Comparison of ENCODE assay signal across 21 mouse cellular contexts in the genomic region with DNA sequence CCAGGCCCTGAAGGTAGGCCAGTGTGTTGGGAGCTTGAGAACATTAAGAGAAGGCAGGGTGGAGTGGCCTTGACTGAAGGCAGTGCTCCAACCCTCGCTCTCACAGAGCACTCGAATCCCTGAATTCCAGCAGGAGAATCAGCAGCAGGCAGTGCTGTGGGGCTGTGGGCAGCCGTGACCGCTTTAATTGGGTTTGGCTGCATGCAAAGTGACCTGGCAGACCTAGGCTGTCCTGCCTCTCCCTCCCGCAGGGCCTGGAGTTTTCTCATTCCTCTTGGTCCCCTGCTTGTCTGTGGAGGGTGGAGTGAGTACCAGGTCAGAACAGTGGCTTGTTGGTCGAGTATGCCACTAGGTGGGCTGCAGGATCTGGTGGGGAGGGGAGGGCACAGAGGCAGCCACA.
DNase-seq lines count a peak whose midpoint lies in the region; ATAC-seq lines count a peak whose summit lies in the region.
"Had no signal": no experiment of that assay in that cellular context is flagged by ENCODE, and none has a peak within 500 bp of the region (broad histone marks: within the 10 kb centered on the region; RNA-seq: fewer than 3 reads in every experiment).

No protein-coding gene starts in this region.

- H3K36me3 ChIP-seq in hindbrain, embryonic 10.5 days, result no peaks in the 10 kb centered on the region
- no peaks in the 10 kb centered on the region for H3K36me3 ChIP-seq in hindbrain, embryonic 11.5 days (ENCODE audit: control insufficient read depth, insufficient read depth, low read length)
- no peaks in the 10 kb centered on the region for H3K36me3 ChIP-seq in hindbrain, embryonic 12.5 days
- H3K36me3 ChIP-seq in midbrain, embryonic 14.5 days (ENCODE audit: control insufficient read depth, insufficient read depth, low read length), result no peaks in the 10 kb centered on the region
- H3K36me3 ChIP-seq: heart, embryonic 15.5 days; liver, embryonic 15.5 days; stomach, embryonic 15.5 days had no signal

- DNase-seq in embryo, embryonic 10.5 days (ENCODE audit: low spot score), result peak; percentile 30
- DNase-seq in embryo, embryonic 9.5 days (ENCODE audit: extremely low spot score), result no peak
- peak; percentile 30 for DNase-seq in hindbrain, embryonic 10.5 days (ENCODE audit: low spot score)
- DNase-seq in hindbrain, embryonic 11.5 days (ENCODE audit: low spot score), result no peak
- peak; percentile 50 for DNase-seq in midbrain, embryonic 14.5 days
- no peak for DNase-seq in gastrocnemius, adult 8-10 months (ENCODE audit: low spot score in 2 of 2)
- no peak for DNase-seq in layer of hippocampus, postnatal 36 days
- DNase-seq: adrenal gland, postnatal 14 days; cerebellum, adult 8-10 months; kidney, adult 9 months; kidney, postnatal 36 days; layer of hippocampus, adult 9-11 months; lung, postnatal 10 days; right cerebral cortex, postnatal 14 days; thymus, adult 2 months had no signal

- H3K4me2 ChIP-seq in hindbrain, embryonic 11.5 days (replicated peaks; ENCODE audit: low read depth, low read length), result no peak overlapping the region
- H3K4me2 ChIP-seq in hindbrain, embryonic 12.5 days (replicated peaks), result no peak overlapping the region
- no peak overlapping the region for H3K4me2 ChIP-seq in midbrain, embryonic 14.5 days (ENCODE audit: low read length)
- H3K4me2 ChIP-seq: heart, embryonic 15.5 days; liver, embryonic 15.5 days; stomach, embryonic 15.5 days had no signal

- no peak overlapping the region for H3K4me3 ChIP-seq in hindbrain, embryonic 10.5 days
- no peak overlapping the region for H3K4me3 ChIP-seq in hindbrain, embryonic 11.5 days (ENCODE audit: low read depth, low read length)
- H3K4me3 ChIP-seq in hindbrain, embryonic 12.5 days, result no peak overlapping the region
- H3K4me3 ChIP-seq in midbrain, embryonic 14.5 days (replicated peaks; ENCODE audit: low read depth, low read length), result no peak overlapping the region
- H3K4me3 ChIP-seq: erythroblast, embryonic 14.5 days; heart, embryonic 15.5 days; liver, embryonic 15.5 days; megakaryocyte, embryonic 14.5 days; stomach, embryonic 15.5 days had no signal

- H3K27ac ChIP-seq in hindbrain, embryonic 10.5 days, result peak overlapping the region; percentile 69
- H3K27ac ChIP-seq in hindbrain, embryonic 11.5 days (ENCODE audit: low read depth, low read length), result no peak overlapping the region
- H3K27ac ChIP-seq in hindbrain, embryonic 12.5 days, result 0 out of 2 replicates have a peak overlapping the region, but pooled peaks have one; percentile 19
- H3K27ac ChIP-seq in midbrain, embryonic 14.5 days (replicated peaks; ENCODE audit: low read depth, low read length), result 0 out of 2 replicates have a peak overlapping the region, but pooled peaks have one; percentile 9
- H3K27ac ChIP-seq: heart, embryonic 15.5 days; liver, embryonic 15.5 days; stomach, embryonic 15.5 days had no signal

- peaks cover 68% of the 10 kb centered on the region for H3K4me1 ChIP-seq in hindbrain, embryonic 10.5 days (replicated peaks)
- peaks cover 8% of the 10 kb centered on the region; the same call in 1 of the 2 replicates for H3K4me1 ChIP-seq in hindbrain, embryonic 11.5 days (replicated peaks; ENCODE audit: control insufficient read depth, insufficient read depth, low read length)
- peaks cover 40% of the 10 kb centered on the region for H3K4me1 ChIP-seq in hindbrain, embryonic 12.5 days
- peaks cover 37% of the 10 kb centered on the region for H3K4me1 ChIP-seq in midbrain, embryonic 14.5 days (ENCODE audit: control insufficient read depth, insufficient read depth, low read length)
- H3K4me1 ChIP-seq: stomach, embryonic 15.5 days had no signal

- no peak for ATAC-seq in hindbrain, embryonic 11.5 days (ENCODE audit: low FRiP score)
- ATAC-seq in hindbrain, embryonic 12.5 days (ENCODE audit: low FRiP score), result no peak
- ATAC-seq in midbrain, embryonic 14.5 days (ENCODE audit: low FRiP score, low TSS enrichment), result no peak

- 20% methylated on average over 6 of the region's 6 CpGs for WGBS in hindbrain, embryonic 10.5 days
- 22% methylated on average over 6 of the region's 6 CpGs for WGBS in hindbrain, embryonic 11.5 days
- WGBS in hindbrain, embryonic 12.5 days, result 20% methylated on average over 6 of the region's 6 CpGs
- WGBS in midbrain, embryonic 14.5 days, result 11% methylated on average over 6 of the region's 6 CpGs

- H3K9me3 ChIP-seq in hindbrain, embryonic 10.5 days, result no peaks in the 10 kb centered on the region
- H3K9me3 ChIP-seq in hindbrain, embryonic 11.5 days (ENCODE audit: control insufficient read depth, low read length), result no peaks in the 10 kb centered on the region
- H3K9me3 ChIP-seq in hindbrain, embryonic 12.5 days (replicated peaks), result no peaks in the 10 kb centered on the region
- H3K9me3 ChIP-seq in midbrain, embryonic 14.5 days (ENCODE audit: control insufficient read depth, low read length), result no peaks in the 10 kb centered on the region
- H3K9me3 ChIP-seq: heart, embryonic 15.5 days; liver, embryonic 15.5 days; megakaryocyte, embryonic 14.5 days; stomach, embryonic 15.5 days had no signal

- H3K9ac ChIP-seq in hindbrain, embryonic 11.5 days (ENCODE audit: low read depth, low read length), result no peak overlapping the region
- no peak overlapping the region for H3K9ac ChIP-seq in hindbrain, embryonic 12.5 days
- H3K9ac ChIP-seq in midbrain, embryonic 14.5 days (replicated peaks; ENCODE audit: low read length), result no peak overlapping the region
- H3K9ac ChIP-seq: heart, embryonic 15.5 days; liver, embryonic 15.5 days; stomach, embryonic 15.5 days had no signal

- H3K27me3 ChIP-seq in hindbrain, embryonic 10.5 days (ENCODE audit: insufficient read depth, poor library complexity, severe bottlenecking), result peaks cover 51% of the 10 kb centered on the region
- H3K27me3 ChIP-seq in hindbrain, embryonic 11.5 days (ENCODE audit: control insufficient read depth, insufficient read depth, low read length), result no peaks in the 10 kb centered on the region
- peaks cover 6% of the 10 kb centered on the region; the same call in 1 of the 2 replicates for H3K27me3 ChIP-seq in hindbrain, embryonic 12.5 days
- H3K27me3 ChIP-seq in midbrain, embryonic 14.5 days (ENCODE audit: control insufficient read depth, insufficient read depth, low read length), result no peaks in the 10 kb centered on the region
- H3K27me3 ChIP-seq: stomach, embryonic 15.5 days had no signal

Comparison
In these comparisons a context has a peak if more than half of its experiments do, and no peak if none do; other contexts are left out.
1. DNase-seq: peak in embryo, embryonic 10.5 days (single experiment), hindbrain, embryonic 10.5 days (single experiment) and midbrain, embryonic 14.5 days (single experiment); none in embryo, embryonic 9.5 days (single experiment), hindbrain, embryonic 11.5 days (single experiment), gastrocnemius, adult 8-10 months (0 of 2) and layer of hippocampus, postnatal 36 days (0 of 2).